Mouse (Mus musculus): ENCODE measurements at regions not wholly inside any gene's neighbourhood (a gene's known extent, or its start where the extent isn't known, plus 50 kb on each side); places are given as distances from the start of the nearest gene placed in this dataset.

GRCm38 (mm10) chr8:41648276-41648675, 231.4 kb upstream of the Frg1 start:
- DNase-seq (ENCODE audit: low read depth, low spot score) = no peak

- no peak for DNase-seq (ENCODE audit: low read depth, low spot score)
Observed at GRCm38 (mm10) chr8:41644626-41645025, 227.8 kb upstream of the Frg1 start.

GRCm38 (mm10) chr8:41623841-41624240, 207.0 kb upstream of the Frg1 start:
- DNase-seq (ENCODE audit: low read depth, low spot score) = peak; percentile 2

- no peak for DNase-seq (ENCODE audit: low read depth, low spot score)
Observed at GRCm38 (mm10) chr8:41600255-41600654, 183.4 kb upstream of the Frg1 start.

GRCm38 (mm10) chr8:41594446-41594845, 177.6 kb upstream of the Frg1 start:
- no peak for DNase-seq (ENCODE audit: low read depth, low spot score)

GRCm38 (mm10) chr8:41593666-41594042, 176.8 kb upstream of the Frg1 start:
- DNase-seq (ENCODE audit: low read depth, low spot score) = no peak

- no peak for DNase-seq (ENCODE audit: low read depth, low spot score)
Observed at GRCm38 (mm10) chr8:41592741-41593665, 176.1 kb upstream of the Frg1 start.

GRCm38 (mm10) chr8:41592174-41592573, 175.3 kb upstream of the Frg1 start:
- no peak for DNase-seq (ENCODE audit: low read depth, low spot score)

- DNase-seq (ENCODE audit: low read depth, low spot score) = no peak
Observed at GRCm38 (mm10) chr8:41588157-41588556, 171.3 kb upstream of the Frg1 start.

- peak; percentile 79 for DNase-seq (ENCODE audit: low read depth, low spot score)
Observed at GRCm38 (mm10) chr8:41573027-41573885, 156.4 kb upstream of the Frg1 start.

GRCm38 (mm10) chr8:41570566-41570965, 153.7 kb upstream of the Frg1 start:
- no peak for DNase-seq (ENCODE audit: low read depth, low spot score)

- no peak for DNase-seq (ENCODE audit: low read depth, low spot score)
Observed at GRCm38 (mm10) chr8:41561995-41562394, 145.1 kb upstream of the Frg1 start.

GRCm38 (mm10) chr8:41556819-41557218, 139.9 kb upstream of the Frg1 start:
- DNase-seq (ENCODE audit: low read depth, low spot score) = no peak

- DNase-seq (ENCODE audit: low read depth, low spot score) = no peak
Observed at GRCm38 (mm10) chr8:41552747-41553534, 136.1 kb upstream of the Frg1 start.

- no peak for DNase-seq (ENCODE audit: low read depth, low spot score)
Observed at GRCm38 (mm10) chr8:41551925-41552414, 135.1 kb upstream of the Frg1 start.

- no peak for DNase-seq (ENCODE audit: low read depth, low spot score)
Observed at GRCm38 (mm10) chr8:41550095-41550420, 133.2 kb upstream of the Frg1 start.

GRCm38 (mm10) chr8:41549220-41550094, 132.6 kb upstream of the Frg1 start:
- DNase-seq (ENCODE audit: low read depth, low spot score) = no peak

- DNase-seq (ENCODE audit: low read depth, low spot score) = no peak
Observed at GRCm38 (mm10) chr8:41547730-41548368, 131.0 kb upstream of the Frg1 start.

GRCm38 (mm10) chr8:41532212-41532611, 115.3 kb upstream of the Frg1 start:
- DNase-seq (ENCODE audit: low read depth, low spot score) = no peak

- DNase-seq (ENCODE audit: low read depth, low spot score) = no peak
Observed at GRCm38 (mm10) chr8:41529581-41529980, 112.7 kb upstream of the Frg1 start.
